In the genomic region with DNA sequence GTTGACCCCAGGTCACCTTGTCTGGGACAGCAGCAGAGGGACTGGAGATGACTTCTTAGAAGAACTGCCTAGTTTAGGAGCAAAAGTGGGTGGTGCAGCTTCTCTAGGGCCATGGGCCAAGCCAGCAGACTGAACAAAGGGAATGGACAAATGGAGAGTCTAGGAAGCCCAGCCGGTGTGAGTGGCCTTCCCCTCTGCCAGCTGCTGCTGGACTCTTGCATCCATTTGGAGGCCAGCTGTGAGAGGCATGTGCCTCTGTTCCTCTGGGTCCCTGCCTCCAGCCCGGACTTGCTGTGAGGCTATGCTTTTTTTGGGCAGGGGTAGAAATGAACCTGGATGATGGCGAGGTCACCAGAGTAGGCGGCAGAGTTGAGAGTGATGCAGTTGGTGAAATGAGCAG, we compare ENCODE assay signal across 8 mouse cellular contexts. TPM values are rescaled to one million over a fixed set of nuclear protein-coding genes. Genes with fewer than 3 reads are reported as not detected.
DNase-seq lines count a peak whose midpoint lies in the region; TF ChIP-seq lines count a peak whose summit lies in the region.

A gene (minus strand): TSS at position 152 of the 400 bp plus-strand sequence.

- H3K27ac ChIP-seq in gastrocnemius, adult 2 months, result no peak within 1 kb of the TSS

- no peak for DNase-seq in layer of hippocampus, adult 18-20 months (ENCODE audit: low spot score in 2 of 2)
- no peak for DNase-seq in layer of hippocampus, adult 9-11 months
- no peak for DNase-seq in adrenal gland, adult 8-10 months
- no peak for DNase-seq in gastrocnemius, adult 2 months
- DNase-seq in layer of hippocampus, postnatal 14 days (ENCODE audit: low spot score in 2 of 2), result no peak
- no peak for DNase-seq in B cell, adult 2 months
- no peak for DNase-seq in urinary bladder, postnatal 36 days (ENCODE audit: low spot score in 2 of 2)
- DNase-seq in frontal cortex, postnatal 36 days (ENCODE audit: low spot score in 2 of 2), result no peak

- no peak within 1 kb of the TSS for H3K4me3 ChIP-seq in gastrocnemius, adult 2 months

- no peak for TF ChIP-seq CTCF in gastrocnemius, adult 2 months (IDR thresholded peaks at IDR 0.05)

- intact Hi-C loops in gastrocnemius, adult 2 months (cut with DNase I), result no loop called here

RNA-seq across cellular contexts. Expression of the gene that starts here (rescaled TPM):
- 10 to 100 TPM; 52.7 to 54.4 TPM for total RNA-seq in layer of hippocampus, adult 18-20 months (2021)
- 10 to 100 TPM; 37.7 to 49.3 (median 44.2) TPM for total RNA-seq in adrenal gland, adult 8-10 months (2022)
- 10 to 100 TPM; 23.7 to 24.2 TPM for total RNA-seq in gastrocnemius, adult 2 months (2021)
- 10 to 100 TPM; 32.7 to 34.8 TPM for total RNA-seq in layer of hippocampus, postnatal 14 days (2021)
